Mouse (Mus musculus): ENCODE results near the gene Padi4.

DNA sequence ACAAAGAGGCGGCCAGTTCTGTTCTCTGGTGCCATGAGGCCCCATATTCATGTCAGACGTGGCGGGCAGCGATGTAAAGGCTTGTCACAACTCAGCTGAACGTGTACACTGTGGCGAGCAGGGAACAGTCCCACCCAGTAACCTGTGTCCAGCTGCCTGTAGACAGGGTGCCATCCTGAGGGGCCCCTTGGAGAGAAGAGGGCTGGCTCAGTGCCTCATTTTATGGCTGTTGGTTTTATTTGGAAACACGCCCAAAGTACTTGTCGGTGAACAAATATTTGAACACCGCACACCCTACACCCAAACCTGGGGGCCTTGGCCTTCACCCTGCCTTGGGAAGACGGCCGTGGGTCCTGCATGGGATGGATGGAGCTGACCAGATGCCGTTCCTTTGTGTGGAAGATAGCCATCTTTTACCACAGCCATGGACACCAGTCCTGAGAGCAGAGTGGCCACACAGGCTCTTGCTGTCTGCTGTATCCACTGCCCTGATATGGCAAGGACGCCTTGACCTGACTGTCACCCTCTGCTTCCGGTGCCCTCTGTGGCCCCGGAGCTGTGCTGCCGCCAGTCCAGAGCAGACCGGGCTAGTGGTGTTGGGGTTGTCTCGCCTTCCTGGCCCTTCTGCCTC lies 65.6 kb downstream of the Padi4 start:
- TF ChIP-seq CHD2 (IDR thresholded peaks at IDR 0.05; ENCODE audit: low read length) (no peak), EP300 (IDR thresholded peaks at IDR 0.05; ENCODE audit: low read length) (no peak)

Measured in CH12.LX (cell line).